Mouse (Mus musculus) neutrophil, adult 5-6 weeks (primary cell): ENCODE measurements around the gene Dio2. TPM values are rescaled to one million over a fixed set of nuclear protein-coding genes. Genes with fewer than 3 reads are reported as not detected.

Experiments used
- ATAC-seq: fragments of 151-379, 151-347 bp; 2 replicates; pipeline ENCODE4 v1.8.0; 2017; ENCODE audit warnings: mild to moderate bottlenecking, moderate TSS enrichment; ENCODE audit not compliant: insufficient number of reproducible peaks, poor library complexity, low FRiP score, severe bottlenecking; ENCODE audit errors: extremely low read depth
- total RNA-seq: library from RNA; stranded (forward); fragments of 200-1000 nt; gene quantifications from 2 replicates; pipeline ENCODE4 v1.2.3, GENCODE M21; 2017

Gene Dio2
- 0.12 TPM in 1 of 2 replicates, not detected in the other for total RNA-seq

DNA sequence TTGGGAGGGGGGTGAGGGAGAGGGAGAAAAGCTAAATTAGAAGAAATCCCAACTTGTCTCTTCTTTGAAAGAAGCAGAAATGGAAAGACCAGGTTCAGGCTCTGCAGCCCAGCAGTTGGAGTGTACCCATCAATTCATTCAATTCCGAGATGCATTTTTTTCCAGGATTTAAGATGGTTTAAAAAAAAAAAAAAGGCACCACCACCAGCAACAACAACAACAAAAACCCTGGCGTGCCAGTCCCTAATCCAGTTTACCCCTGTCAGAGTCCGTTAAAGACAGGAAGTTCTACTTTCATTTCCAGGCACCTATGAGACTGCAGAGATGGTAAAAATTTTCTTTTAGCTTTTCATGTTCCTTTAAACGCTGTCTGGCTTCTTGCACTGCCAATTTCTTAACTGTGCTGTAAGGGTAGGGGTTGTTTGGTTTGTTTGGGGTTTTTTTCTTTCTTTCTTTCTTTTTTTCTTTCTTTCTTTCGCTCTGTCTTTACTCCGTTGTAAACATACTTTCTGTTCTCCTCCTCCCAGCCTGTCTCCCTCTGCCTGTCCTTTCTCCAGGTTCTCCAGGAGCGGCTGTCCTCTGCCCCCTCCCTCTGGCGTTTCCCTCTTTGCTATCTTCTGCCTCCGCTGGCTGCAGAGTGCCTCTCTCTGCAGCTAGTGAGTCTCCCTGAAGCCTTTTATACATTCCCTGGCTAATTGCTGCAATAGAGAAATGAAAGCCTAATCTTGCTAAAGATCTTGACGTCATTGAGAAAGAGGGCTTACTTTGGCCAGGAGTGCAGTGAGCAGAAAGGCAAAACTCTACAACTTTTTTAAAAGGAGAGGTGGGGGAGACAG lies at the start of gene Dio2:
Dio2 (minus strand) TSS at position 51 of the 836 bp plus-strand sequence.
- no peak for ATAC-seq

GRCm38 (mm10) chr12:90781438-90781837 lies 43.2 kb upstream of the Dio2 start:
- ATAC-seq: no peak

DNA sequence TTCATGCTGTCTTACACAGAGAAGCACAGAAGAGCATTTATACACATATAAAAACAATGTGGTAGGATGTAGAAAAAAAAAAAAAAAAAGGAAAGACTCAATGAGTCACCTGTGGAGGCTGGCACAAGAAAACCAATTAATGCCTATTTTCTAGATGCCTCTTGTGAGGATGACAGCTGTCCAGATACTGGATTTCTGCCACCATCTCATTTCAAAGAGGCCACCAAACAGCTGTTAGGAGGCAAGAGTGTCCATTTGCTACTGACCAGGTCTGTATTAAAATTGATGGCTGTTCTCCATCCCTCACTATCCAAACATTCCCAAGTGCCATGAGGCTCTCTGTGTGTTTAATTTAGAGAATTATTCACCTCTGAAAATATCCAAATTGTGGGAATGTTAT lies 6.5 kb upstream of the Dio2 start:
- ATAC-seq: no peak

DNA sequence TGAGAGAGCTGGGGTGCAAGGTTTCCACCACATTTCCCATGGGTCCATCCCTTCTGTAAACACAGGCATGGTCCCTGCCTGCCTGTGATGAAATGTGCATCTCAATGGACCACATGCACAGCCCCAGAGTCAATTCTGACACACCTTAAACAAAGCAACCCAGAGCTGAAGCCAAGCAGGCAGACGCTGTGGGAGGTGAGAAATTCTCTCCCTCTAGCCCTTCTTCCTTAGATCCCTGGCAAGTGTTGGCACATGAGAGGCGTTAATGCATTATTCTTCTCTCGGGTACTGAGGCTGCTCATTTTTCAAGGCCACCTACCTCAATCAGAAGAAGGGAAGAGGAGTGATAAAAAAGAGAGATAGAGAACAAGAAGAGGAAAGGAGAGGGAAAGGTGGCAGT lies 5.4 kb upstream of the Dio2 start:
- ATAC-seq: no peak

DNA sequence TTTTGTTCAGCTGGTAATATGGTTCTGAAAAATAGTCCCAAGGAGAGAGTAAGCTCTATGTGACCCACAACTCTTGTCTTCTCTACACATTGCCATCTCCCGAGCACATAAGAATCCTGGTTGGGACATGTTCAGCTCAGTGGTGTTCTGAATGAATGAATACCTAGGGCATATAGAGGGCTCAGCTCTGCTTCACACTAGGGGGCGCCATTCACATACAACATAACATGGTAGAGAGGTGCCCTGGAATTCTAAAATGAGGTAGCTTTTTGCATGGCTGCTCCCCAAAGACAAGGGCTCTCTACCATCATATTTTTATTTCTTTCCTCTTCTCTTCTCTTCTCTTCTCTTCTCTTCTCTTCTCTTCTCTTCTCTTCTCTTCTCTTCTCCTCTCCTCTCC lies 2.2 kb upstream of the Dio2 start:
- ATAC-seq: 0 out of 2 replicates have a peak, but pooled peaks have one; percentile 36

- ATAC-seq: peak; percentile 41; the same call in 1 of the 2 replicates
Measured at GRCm38 (mm10) chr12:90737932-90738331, 306 bp downstream of the Dio2 start.

DNA sequence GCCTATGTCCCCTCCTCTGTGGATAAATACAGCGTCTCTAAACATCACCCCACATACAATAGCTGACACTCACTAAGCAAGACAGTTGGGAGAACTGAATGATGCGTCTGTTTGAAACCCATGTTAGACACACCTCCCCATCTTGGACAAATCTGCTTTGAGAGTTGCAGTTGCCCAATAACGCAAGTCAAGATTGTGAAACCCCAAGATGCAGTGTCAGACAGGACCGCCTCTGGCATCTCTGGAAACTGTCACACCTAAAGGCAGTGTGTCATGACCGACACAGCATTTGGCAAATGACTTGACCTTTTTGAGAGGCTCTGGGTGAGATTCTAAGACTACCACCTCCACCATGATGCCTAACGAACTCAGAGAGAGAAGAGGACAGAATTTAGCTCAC lies 2.8 kb downstream of the Dio2 start:
- ATAC-seq: peak; percentile 30; the same call in 1 of the 2 replicates

DNA sequence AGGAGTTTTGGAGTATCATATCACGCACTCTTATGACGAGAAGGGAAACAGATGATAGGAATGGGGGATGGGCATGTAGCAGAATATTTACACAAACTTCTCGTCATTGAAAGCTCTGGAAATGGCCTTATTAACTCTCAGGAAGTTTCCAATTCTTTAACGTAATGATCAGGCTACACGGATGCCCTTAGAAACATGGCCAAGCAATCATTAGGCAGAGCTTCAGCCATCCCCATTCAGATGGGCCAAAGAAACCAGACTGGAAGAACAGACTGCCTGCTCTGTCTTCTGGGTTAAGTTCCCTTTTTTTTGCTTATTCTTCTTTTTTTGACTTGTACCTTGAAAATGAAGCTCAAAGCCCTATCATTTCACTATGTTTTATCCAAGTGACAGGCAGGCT lies 3.7 kb downstream of the Dio2 start:
- ATAC-seq: no peak

- ATAC-seq: no peak
Measured at GRCm38 (mm10) chr12:90733721-90734120, 4.5 kb downstream of the Dio2 start.

DNA sequence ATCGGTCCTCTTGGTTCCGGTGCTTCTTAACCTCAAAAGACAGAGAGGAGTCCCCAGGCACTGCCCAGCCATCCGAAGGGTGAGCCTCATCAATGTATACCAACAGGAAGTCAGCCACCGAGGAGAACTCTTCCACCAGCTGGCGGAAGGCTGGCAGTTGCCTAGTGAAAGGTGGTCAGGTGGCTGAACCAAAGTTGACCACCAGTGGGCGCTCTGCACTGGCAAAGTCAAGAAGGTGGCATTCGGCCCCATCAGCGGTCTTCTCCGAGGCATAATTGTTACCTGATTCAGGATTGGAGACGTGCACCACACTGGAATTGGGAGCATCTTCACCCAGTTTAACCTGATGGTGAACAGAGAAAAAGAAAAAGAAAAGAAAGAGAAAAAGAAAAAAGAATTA lies 8.6 kb downstream of the Dio2 start:
- ATAC-seq: peak; percentile 53; the same call in 1 of the 2 replicates

GRCm38 (mm10) chr12:90725107-90725506 lies 13.1 kb downstream of the Dio2 start:
- ATAC-seq: no peak

DNA sequence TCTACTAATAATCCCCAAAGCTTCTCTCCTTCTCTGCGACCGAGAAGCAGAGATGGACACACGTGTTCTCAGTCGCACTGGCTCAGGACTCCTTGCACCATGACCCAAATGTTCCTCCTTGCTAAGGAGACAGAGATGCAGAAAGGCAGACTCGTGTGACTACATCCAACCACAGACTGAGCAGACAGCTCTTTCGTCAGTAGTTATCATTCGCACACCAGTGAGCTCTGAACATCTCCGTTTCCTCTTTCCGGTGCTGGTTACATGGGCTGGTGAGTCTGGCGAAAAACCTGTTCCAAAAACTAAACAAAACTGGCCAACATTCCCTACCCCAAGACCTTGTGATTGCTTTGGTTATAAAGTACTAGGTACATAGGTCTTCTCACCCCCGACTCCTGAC lies 13.6 kb downstream of the Dio2 start:
- peak; percentile 33; the same call in 1 of the 2 replicates for ATAC-seq

- ATAC-seq: no peak
Measured at GRCm38 (mm10) chr12:90694135-90694534, 44.1 kb downstream of the Dio2 start.
